Mouse (Mus musculus) CD8-positive naive resting alpha-beta T cell, adult 2 months (primary cell): ENCODE data around the gene 3110009E18Rik.

ENCODE experiments used
- DNase-seq, 2 experiments: peaks; one replicate each; pipeline ENCODE4 v3.0.0; 2022; ENCODE audit warnings: low read depth in 2 of 2, low spot score in 2 of 2

Gene 3110009E18Rik

DNA sequence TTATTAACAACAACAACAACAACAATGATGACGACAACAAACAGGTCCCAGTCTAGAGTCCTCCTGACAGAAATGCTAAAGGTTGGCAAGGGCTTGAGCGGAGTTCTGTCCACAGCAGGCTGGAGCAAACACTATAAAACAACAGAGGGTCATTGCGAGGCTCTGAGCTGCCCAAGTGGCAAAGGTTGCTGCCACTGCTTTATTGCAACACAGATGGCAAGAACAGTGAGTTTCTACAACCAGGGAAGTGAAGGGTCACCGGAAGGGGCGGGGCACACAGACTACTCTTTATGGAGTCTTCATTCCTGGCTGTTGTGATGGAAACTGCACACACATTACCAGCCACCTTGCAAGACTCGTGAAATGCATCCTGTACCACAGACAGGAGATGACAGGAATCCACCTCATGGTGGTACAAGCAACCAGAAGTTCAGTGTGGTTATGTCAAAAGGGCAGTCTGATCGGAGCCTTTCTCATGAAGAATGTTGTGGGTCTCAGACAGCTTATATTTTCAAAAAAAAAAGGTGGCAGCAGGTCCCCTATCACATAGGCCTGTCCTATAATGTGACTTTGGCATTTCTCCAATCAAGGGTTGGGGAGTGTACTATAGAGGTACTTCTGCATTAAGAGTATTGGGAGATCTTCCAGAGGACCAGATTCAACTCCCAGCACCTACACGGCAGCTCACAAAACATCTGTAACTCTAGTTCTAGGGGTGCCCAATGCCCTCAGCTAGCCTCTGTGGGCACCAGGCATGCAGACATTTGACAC is 20.3 kb upstream of the 3110009E18Rik start:
- no peak for DNase-seq

DNA sequence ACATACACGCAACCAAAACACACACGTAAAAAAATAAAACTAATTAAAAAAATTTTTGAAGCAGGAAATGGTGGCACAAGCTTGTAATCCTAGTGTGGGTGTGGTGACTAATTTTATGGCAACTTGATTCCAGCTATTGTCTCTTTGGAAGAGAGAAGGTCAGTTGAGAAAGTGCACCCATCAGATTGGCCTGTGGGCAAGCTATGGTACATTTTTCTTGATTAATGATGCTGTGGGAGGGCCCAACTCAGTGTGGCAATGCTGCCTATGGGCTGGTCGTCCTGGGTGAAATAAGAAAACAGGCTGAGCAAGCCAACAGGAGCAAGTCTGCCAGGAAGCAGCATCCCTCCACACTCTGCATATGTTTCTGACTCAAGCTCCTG is 19.8 kb upstream of the 3110009E18Rik start:
- no peak for DNase-seq

DNA sequence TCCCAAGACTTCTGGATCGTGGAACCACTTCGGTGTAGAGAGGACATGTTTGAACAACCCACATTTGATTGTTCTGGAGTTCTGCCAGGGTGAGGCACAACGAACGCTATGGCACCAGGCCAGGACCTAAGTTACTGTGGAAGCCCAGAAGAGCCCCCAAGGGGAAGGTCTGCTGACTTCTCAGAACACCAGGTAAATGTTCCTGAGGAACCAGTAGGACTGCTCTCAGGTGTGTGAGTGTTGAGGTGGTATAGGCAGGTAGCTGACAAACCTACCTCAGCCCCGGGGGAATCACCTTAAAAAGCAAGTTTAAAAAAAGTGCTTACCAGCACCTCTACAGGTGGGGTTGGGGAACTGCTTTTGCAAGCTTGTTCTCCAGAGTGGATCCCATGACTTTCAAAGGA is 15.4 kb upstream of the 3110009E18Rik start:
- DNase-seq, result no peak

DNA sequence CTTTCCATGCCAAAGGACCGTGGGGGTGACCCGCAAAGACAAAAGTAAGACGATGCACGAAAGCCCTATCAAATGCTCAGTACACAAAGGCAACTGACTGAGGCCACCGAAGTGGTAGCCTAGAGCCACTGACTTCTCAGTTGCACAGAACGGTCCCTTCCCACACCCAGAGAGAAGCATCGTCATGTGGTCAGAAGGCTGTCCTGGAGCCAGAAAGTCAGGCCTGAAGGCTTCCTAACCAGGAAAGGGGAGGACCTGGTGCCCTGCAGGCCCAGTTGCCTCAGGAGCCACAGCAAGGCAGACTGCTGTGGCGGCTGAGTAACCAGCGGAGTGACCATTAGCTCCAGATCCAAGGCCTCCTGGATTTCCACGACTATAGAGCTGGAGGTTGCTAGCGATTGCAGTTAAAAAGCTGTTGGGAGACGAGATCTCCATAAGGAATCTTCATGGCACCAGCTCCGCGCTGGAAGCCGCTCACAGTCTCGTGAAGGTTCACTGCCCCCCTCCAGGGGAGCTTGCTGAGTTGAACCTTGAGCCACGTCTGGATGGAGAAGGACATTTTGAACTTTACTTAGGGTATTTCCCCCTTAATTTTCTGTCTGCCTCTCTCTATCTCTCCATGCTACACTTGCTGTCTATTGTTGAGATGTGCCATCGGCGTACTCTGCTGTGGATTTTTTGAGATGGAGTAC is 11.1 kb upstream of the 3110009E18Rik start:
- DNase-seq, result no peak

DNA sequence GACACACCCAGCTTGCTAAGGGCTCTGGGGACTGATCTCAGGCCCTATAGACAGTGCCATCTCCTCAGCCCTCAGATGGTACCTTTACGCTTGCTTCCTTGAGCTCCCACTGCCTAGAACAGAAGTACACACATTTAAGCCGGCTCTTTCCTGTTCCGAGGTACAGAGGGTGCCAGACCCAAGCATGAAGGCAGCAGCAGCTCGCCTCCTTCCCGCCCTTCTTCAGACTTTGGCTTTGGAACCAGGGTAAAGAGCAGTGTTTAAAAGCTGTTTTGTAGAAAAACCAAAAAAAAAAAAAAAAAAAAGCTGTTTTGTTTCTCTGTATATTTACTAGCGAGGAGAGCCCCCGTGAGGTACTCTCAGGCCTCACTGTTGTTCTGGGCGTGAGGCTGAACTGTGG is 9.2 kb upstream of the 3110009E18Rik start:
- no peak for DNase-seq

DNA sequence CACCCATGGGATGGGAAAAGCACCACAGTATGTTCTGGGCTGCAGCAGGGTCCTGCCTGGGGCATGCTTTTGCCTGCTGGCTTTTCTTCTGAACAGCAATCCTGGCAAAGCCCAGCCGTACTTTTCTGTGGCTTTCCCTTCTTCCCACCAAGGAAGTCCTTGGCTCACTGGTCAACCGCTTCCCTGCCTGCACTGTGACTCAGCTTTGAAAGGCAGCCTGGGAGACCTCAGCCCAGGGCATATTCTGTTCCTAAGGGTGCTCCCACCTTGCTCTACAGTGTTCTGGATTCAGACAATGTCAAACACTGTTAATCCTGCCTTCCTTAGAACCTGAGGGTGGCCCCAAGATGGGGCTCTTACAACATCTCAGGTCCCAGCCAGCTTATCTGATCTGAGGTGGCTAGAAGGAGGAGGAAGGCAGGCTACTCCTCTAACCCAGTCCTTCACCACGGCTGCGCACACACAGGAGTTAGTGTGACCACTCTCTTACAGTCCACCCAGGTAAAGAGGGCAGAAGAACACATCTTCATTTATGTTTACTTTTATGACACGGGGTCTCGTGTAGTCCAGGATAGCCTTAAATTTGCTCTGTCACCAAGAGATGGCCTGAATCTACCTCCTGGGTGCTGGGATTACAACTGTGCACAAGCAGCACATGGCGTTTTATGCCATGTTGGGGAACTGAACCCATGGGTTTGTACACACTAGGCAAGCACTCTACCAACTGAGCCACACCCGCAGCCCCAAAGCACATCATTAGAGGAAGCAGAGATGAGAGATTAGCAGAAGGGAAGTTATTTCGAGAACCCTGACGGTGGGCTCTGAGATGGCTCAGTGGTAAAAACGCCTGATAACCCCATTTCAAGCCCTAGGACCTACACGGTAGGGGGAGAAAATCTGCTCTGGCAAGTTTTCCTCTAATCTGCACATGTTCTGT is 8.5 kb upstream of the 3110009E18Rik start:
- DNase-seq, result no peak

DNA sequence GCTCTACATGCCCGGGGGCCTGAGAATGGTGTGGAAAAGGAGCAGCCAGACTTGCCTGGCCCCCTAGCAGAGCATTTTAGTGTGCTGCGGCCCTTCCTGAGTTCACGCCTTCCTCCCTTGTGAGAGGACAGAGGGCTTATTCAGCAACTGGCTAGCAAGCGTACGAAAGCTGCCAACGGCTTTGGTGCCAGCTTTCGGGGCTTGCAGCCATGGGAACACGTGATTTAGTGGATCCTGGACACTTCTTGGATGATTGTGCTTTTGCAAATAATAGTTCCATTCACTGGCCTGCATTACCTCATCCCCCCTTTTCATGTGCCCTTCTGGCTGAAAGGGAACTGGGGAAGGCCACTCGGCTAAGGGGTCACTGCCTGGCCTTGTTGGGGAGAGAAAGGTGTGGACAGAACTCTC is 5.3 kb upstream of the 3110009E18Rik start:
- DNase-seq, result no peak

DNA sequence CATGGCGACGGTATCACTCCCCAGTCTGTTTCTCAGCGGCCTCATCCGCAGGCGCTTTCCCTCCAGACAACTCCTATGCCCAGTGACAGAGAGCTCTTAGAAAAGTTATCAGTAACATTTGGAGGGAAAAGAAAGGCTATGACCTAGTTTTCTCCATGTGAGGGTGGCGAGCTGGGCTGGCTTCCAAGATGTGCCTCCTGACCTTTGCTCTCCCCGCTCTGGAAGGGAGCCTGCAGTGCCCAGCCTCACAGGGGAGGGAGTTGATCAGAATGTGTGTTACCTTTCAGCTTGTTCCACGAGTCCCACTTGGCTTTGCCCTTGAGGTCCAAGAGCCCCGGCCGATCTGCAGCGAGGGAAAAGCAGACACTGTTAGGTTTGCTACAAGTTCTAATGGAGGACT is 4.9 kb upstream of the 3110009E18Rik start:
- no peak for DNase-seq

DNA sequence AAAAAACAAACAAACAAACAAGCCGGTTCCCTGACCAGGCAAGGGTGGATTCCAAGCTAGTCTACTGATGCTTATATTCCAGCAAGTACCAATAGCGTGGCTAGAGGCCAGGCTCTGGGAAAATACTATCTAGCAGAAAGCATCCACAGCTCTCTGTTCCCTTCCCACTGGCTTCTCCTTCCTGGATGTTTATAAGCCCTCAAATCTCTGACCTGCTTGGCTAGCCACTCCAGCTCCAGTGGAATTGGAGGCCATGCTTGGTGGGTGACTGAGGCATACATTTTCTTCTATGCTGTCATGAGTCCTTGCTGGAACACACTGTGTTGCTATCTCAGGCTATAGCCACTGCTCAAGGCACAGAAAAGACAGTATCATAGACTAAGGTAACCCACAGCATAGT is 2.1 kb upstream of the 3110009E18Rik start:
- DNase-seq, result no peak

DNA sequence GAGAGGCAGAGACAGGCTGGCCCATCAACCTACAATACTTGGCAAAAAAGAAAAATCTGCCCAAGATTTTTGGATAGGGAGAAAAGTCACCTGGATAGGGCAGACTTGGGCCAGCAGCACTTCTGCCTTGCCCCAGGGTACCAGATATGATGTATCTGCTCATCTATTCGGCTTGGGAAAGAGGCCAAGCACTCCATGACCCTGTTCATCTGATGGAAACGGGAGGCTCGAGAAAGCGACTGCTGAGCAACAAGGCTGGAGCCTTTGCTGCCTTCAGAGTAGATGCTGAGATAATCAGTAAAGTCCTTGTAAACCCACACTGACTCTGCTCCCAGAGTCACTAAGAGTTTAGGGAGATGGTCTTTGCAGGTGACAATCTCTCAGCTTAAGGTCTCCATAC is 1.6 kb upstream of the 3110009E18Rik start:
- no peak for DNase-seq

DNA sequence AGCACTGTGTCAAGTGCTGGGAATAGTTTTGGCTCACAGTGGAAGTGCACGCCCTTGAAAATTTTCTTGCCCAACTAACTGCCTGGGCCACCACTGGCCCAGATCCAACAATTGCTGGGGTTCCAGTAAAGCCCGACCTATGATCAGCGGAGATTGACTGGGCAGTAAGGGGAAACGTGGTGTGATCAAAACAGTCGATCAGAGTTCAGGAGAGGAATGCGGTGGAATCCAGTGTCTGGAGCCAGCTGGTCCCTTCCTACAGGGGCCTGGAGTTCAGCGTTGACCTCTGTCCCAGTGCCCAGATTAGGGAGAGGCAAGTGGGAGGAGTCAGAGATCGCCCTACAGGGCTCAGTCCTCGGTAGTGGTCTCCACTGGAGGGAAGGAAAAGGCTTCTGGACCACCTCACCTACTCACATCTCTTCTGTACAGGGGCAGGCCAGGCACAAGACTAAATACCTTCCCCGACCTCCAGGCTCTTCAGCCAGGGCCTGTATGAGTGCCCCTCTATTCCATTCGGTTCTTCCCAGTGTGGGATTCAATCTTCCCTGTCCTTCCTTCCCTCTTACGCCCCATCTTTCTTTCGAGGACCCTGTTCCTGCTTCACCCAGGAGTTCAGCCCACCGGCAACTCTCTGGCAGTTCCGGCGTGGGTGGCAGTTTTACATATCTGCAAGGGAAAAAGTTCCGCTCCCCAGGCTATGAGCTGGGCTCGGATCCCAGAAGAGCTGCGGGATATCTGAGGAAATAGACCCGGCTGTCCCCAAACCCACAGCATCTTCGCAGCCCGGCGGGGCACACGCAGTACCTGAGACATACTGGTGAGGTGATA is 632 bp upstream of the 3110009E18Rik start:
- DNase-seq, result no peak

DNA sequence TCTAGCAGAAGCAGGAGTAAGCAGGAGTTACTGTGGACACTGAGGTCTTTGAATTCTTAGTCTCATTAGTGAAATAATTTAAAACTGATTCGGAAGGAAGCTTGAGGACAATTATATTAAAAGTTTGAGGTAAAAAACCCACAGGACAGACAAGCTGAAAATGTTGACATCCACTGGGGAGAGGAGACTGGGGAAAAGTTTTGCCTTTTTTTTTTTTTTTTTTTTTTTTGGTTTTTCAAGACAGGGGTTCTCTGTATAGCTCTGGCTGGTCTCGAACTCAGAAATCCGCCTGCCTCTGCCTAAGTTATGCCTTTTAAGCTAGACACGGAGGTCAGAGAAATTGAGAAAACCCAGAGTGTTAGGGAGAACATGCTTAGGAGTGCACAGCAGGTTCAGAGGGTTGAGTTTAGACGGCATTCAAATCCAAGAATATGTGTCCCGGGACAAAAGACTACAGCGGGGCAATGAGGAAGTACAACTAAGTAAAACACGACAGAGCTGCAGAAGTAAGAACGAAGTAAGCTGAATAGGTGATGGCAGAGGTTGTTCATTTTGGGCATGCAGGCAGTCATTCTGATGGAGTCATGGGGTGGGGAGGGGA is 1.0 kb downstream of the 3110009E18Rik start:
- no peak for DNase-seq

DNA sequence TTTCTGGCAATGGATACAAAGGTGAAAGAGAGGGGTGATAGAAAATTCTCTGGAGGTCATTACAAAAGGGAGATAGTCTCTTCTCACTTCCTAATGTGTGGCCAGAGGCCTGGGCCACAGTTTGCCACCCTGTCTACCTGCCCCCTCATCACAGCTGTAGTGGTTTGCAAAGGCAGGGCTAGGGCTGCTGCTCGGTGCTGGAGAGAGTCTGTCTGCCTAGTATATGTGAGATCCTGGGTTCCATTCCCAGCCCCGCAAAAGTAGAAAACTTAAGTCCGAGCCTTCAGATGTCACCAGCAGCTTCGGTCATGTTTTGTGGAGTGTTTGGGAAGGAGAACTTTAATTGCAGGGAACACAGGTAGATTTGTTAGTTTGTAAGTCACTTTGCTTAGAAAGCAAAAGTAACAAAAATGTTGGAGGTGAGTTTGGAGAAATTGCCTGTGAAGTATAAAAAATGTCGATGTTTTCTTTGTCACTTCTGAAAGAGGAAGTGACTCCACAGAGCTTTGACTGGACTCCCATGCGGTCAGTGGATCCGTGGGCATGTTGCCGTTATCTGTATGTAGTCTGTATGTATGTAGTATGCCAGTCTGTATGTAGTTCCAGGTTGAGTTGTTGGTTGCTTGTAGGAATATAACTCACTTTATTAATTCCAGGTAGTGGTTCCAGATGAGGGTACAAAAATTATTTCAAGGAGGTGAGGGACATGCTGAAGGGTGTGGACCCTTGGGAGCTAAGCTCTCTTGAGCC is 1.8 kb downstream of the 3110009E18Rik start:
- no peak for DNase-seq

DNA sequence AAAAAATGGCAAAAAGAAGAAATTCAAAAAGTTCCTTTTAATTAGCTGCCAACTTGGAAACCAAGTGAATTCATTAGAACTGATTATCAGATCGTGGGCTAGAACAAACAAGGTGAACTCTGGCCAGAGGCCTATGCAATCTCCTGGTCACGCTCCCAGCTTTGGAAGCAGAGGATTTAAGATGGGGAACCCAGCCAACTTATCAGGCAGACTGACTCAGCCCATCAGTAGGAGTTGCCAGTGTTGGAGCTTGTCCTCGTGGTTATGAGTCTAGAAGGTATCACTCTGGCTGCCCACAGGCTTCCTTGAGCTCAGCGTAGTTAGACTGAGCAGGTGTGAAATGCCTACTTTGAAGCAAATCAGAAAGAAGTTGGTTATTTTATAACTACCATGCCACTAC is 3.9 kb downstream of the 3110009E18Rik start:
- no peak for DNase-seq

DNA sequence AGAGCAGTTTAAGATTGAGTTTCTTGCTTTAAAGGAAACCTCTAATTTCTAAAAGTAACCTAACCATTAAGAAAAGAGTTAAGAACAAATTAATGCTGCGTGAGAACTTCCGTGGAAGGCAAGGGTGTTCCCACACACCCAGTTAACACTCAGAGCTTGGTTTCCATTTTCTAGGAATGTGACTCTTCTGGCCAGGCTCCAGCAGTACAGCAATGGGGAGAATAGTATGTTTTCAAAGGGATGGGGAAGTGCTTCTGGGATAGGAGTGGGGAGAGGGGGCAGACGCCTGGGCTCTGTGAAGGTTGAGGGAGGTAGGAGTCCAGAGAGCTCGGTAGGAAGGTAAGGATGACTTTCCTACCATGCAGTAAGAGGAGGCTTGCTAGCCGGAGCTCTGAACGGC is 4.5 kb downstream of the 3110009E18Rik start:
- DNase-seq, result no peak

DNA sequence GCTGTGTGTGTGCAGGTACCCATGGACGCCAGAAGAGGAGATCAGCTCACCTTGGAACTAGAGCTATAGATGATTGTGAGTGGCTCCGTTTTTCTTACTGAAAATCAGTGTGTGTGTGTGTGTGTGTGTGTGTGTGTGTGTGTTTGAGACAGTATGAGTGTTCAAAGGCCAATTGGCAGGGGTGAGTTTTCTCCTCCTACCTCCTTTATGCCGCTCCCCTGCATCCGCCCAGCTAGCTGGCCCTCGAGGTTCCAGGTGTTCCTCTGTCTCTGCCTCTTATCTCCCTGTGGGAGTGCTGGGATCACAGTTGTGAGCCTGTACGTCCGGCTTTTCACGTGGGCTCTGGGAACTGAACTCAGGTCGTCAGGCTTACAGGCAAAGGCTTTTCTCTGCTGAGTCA is 5.3 kb downstream of the 3110009E18Rik start:
- no peak for DNase-seq

DNA sequence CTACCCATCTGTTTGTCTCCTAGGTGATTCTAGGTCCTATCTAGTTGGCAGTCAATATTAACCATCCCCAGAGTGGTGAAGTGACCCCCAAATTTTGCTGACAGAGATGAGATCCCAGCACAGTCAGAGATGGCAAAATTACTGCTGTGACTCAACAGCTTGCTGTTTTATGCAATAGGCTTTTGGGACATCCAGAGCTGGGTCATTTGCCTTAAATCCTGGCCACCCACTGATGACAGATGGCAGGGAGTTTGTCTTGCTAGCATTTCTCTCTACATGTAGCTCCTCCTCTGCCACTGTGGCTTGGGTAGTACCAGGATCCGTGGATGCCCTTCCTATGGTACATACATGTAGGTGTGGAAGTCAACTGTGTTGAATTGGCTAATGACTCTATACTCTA is 11.4 kb downstream of the 3110009E18Rik start:
- DNase-seq, result no peak

DNA sequence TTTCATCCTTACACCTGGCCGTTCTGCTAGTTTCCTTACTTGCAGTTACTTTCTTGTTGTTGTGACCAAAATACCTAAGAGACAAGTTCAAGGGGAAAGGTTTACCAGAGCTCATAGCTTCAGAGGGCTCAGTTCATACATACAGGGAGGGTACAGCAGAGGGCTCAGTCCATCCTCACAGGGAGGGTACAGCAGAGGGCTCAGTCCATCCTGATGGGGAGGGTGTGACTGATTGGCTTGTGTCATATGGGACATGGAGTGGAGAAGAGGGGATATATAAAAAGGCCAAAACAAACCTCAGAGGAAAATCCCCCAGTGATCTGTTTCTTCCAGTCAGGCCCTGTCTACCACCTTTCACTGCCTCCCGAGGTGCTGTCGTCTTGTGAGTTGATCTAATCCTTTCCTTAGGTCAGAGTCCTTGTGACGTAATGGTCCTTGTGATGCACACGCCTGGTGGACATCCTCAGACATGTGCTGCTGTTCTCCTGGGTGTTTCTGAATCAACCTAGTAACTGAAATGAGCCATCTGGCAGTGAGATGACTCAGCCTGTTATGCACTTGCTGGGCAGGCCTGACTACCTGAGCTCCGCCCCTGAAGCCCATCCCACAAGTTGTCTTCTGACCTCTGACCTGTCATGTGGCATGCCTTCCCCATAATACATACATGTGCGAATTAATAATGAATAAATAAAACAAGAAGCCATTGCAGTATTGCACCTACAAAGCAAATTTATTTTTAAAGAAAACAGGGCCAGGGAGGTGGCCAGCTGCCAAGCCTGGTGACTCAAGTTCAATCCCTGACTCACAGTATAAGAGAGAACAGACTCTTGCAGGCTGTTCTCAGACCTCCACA is 15.2 kb downstream of the 3110009E18Rik start:
- DNase-seq, result no peak
